Mouse (Mus musculus) ES-E14 (cell line): ENCODE data around the gene Ppp2ca. TPM values are rescaled to one million over a fixed set of nuclear protein-coding genes. Genes with fewer than 3 reads are reported as not detected.

Experiments
- DNase-seq: peaks from one replicate; pipeline ENCODE4 v3.0.0-alpha.2; 2013; ENCODE audit warnings: low read depth, low spot score
- H3K27ac ChIP-seq: 2 replicates; pipeline ENCODE4 v1.5.1; 2012; ENCODE audit warnings: low read depth, mild to moderate bottlenecking, low read length, moderate library complexity, mixed read lengths; ENCODE audit not compliant: poor library complexity, insufficient read depth, severe bottlenecking
- H3K36me3 ChIP-seq: 2 replicates; pipeline ENCODE4 v1.6.1; 2012; ENCODE audit warnings: mild to moderate bottlenecking, low read length, moderate library complexity, mixed read lengths; ENCODE audit not compliant: control insufficient read depth, poor library complexity, insufficient read depth, severe bottlenecking
- H3K4me1 ChIP-seq, 2 experiments: fragments of 150-350 bp in 1 of 2; sonication (generic) in 1 of 2; 2 replicates each; pipeline ENCODE4 v1.6.1; 2012; ENCODE audit warnings: low read length in 2 of 2, mild to moderate bottlenecking in 1 of 2, mixed read lengths in 1 of 2; ENCODE audit not compliant: control insufficient read depth in 2 of 2, insufficient read depth in 2 of 2, poor library complexity in 1 of 2
- H3K4me3 ChIP-seq, 2 experiments: fragments of 150-350 bp in 1 of 2; sonication (generic) in 1 of 2; 2 replicates each; pipeline ENCODE4 v1.5.1; 2012; ENCODE audit warnings: low read length in 2 of 2, low read depth in 1 of 2, mild to moderate bottlenecking in 1 of 2, mixed read lengths in 1 of 2; ENCODE audit not compliant: insufficient read depth in 1 of 2, poor library complexity in 1 of 2, severe bottlenecking in 1 of 2
- H3K9ac ChIP-seq: 2 replicates; pipeline ENCODE4 v1.6.1; 2012; ENCODE audit warnings: low read depth, mild to moderate bottlenecking, low read length, mixed read lengths; ENCODE audit not compliant: poor library complexity, insufficient read depth, severe bottlenecking
- H3K9me3 ChIP-seq: fragments of 150-350 bp; sonication (generic); 2 replicates; pipeline ENCODE4 v1.6.1; 2012; ENCODE audit warnings: low read depth, mild to moderate bottlenecking, low read length; ENCODE audit not compliant: control insufficient read depth, insufficient read depth
- CHD2 ChIP-seq: IDR thresholded peaks from 2 replicates; pipeline ENCODE4 v1.6.1; 2014; ENCODE audit warnings: mild to moderate bottlenecking, low read depth, low read length, inconsistent platforms
- HCFC1 ChIP-seq: IDR thresholded peaks from 2 replicates; pipeline ENCODE4 v1.6.1; 2012; ENCODE audit warnings: low read length, inconsistent platforms, borderline replicate concordance; ENCODE audit not compliant: insufficient read depth
- MAFK ChIP-seq: IDR thresholded peaks from 2 replicates; pipeline ENCODE4 v1.6.1; 2014; ENCODE audit warnings: mild to moderate bottlenecking, low read depth, low read length, inconsistent platforms; ENCODE audit not compliant: insufficient read depth
- ZC3H11A ChIP-seq: IDR thresholded peaks from 2 replicates; pipeline ENCODE4 v1.6.1; 2012; ENCODE audit warnings: low read depth, mild to moderate bottlenecking, inconsistent platforms, low read length, borderline replicate concordance
- ZNF384 ChIP-seq: IDR thresholded peaks from 2 replicates; pipeline ENCODE4 v1.6.1; 2012; ENCODE audit warnings: low read depth, low read length, inconsistent platforms
- in situ Hi-C, 2 experiments: fragments of 600-800 bp; cut with MboI; formaldehyde crosslinking; loops; one replicate each; pipeline ENCODE4 v1.15.1; 2025; ENCODE audit warnings: low sequenced_read_pairs in 2 of 2, inconsistent platforms in 1 of 2; ENCODE audit not compliant: unreplicated experiment in 2 of 2
- total RNA-seq: library from RNA; depleted of rRNA; stranded (reverse); fragments of 300-350 nt; gene quantifications from 2 replicates; pipeline ENCODE4 v1.2.3, GENCODE M21; 2012; rRNA removed

The Ppp2ca gene
- 51.1 and 70.4 TPM in 2 replicates for total RNA-seq

DNA sequence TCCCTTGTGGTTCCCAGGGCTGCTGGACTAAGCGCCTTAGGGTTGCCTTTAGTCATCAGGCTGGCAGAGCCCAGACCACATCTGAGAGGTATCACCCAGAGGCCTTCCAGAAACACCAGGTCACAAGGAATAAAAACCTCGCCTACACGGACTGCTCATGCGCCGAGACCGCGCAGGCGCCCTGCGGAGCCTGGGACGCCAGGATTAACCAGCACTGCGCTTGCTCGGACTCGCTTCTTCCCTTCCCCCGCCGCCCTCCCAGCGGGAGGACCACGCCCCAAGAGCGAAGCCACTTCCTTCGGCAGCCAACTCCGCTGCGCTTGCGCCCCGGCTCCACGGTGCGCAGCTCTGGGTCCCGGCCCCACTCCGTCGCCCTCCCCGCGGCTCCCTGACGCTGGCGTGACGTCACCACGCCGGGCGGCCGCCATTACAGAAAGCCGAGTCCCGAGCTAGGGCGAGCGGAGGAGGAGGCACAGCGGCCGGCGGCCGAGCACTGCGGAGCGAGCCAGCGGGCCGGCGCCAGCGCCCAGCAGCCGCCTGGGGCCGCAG, at the start of gene Ppp2ca:
Gene Ppp2ca, plus strand, starts transcription at position 284 of the 549 bp plus-strand sequence.
- no peaks in the 10 kb centered on the region for H3K9me3 ChIP-seq
- in situ Hi-C loops, result no loop called here
- H3K4me3 ChIP-seq, result peak within 1 kb of the TSS; percentile 80 to 91
- H3K36me3 ChIP-seq, result 0 out of 2 replicates have a peak, but pooled peaks cover 2% of the 10 kb centered on the region
- peak within 1 kb of the TSS; percentile 93 for H3K27ac ChIP-seq
- DNase-seq, result peak; percentile 96
- TF ChIP-seq ZC3H11A (no peak), HCFC1 (no peak)
- peaks cover 5 to 15% of the 10 kb centered on the region in 2 experiments for H3K4me1 ChIP-seq
- peak within 1 kb of the TSS; percentile 98 for H3K9ac ChIP-seq

DNA sequence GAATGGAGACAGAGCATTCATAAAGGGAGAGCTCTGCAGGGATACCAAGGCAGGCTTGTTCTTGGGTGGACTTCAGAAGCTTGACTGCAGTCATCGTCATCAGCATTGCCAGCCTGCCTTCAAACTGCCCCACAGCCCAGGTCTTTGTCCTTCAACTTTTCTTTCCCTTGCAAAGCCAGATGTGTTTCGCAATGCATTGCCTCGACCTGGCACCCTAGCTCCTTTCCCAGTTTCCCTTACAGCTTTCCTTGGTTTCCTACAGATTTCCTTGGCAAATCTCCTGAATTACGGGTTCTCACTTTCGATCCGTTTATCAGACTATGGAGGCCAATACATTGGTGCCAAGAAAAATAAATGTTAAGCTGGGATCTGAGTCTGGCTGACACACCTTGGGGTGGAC, 45.1 kb upstream of the Ppp2ca start:
- H3K4me1 ChIP-seq, result no peaks in the 10 kb centered on the region
- TF ChIP-seq MAFK, result no peak
- no peak for TF ChIP-seq ZC3H11A
- no peak for TF ChIP-seq ZNF384
- TF ChIP-seq CHD2, result no peak
- TF ChIP-seq HCFC1, result no peak
- H3K9me3 ChIP-seq, result no peaks in the 10 kb centered on the region
- in situ Hi-C loops, result no loop called here
- H3K27ac ChIP-seq, result no peak overlapping the region
- H3K36me3 ChIP-seq, result no peaks in the 10 kb centered on the region
- no peak for DNase-seq
- H3K9ac ChIP-seq, result no peak overlapping the region
- no peak overlapping the region for H3K4me3 ChIP-seq

DNA sequence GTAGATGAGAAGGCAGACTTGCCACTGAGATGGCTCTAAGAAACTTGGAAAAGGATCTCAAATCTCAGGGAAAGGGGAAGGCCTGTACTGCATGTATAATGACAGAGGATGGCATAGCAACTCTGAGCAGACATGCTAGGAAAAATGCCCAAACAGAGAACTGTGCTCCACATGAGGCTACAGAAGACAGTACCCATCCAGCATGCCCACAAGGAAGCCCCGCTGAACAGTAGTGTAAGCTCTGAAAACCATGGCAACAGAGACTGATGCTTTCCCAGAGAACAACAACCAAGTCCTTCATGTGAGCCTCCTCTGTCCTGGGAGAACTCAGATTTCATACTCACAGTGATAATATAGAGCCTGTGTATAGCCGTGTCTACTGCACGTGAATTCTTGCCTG, 43.8 kb upstream of the Ppp2ca start:
- no peak overlapping the region for H3K4me3 ChIP-seq
- TF ChIP-seq HCFC1 (no peak), MAFK (no peak), ZNF384 (no peak), ZC3H11A (no peak), CHD2 (no peak)
- H3K9ac ChIP-seq, result no peak overlapping the region
- in situ Hi-C loops, result no loop called here
- H3K36me3 ChIP-seq, result no peaks in the 10 kb centered on the region
- no peaks in the 10 kb centered on the region for H3K9me3 ChIP-seq
- no peak for DNase-seq
- no peak overlapping the region for H3K27ac ChIP-seq
- H3K4me1 ChIP-seq, result no peaks in the 10 kb centered on the region

DNA sequence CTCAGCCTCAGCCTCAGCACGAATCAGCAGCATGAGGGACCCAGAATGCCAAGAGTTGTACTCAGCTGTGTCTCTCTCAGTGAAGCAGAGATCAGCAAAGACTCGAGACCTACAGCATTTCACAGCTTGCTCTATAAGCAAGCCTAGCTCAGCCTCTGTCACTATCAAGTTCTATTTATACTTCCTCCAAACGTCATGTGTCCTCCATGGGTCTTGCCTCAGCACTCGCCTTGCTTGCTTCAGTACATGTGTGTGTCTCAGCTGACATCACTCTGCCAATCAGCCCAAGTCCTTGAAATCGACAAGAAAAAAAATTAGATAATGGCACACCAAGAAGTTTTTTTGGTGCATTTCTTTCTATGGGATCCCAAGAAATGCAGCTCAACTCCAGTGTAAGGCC, 42.3 kb upstream of the Ppp2ca start:
- TF ChIP-seq CHD2, result no peak
- no peak for TF ChIP-seq ZC3H11A
- TF ChIP-seq HCFC1, result no peak
- TF ChIP-seq ZNF384, result no peak
- no peak for TF ChIP-seq MAFK
- DNase-seq, result no peak
- in situ Hi-C loops, result no loop called here
- Histone ChIP-seq H3K9me3 (no peaks in the 10 kb centered on the region), H3K4me1 (no peaks in the 10 kb centered on the region), H3K9ac (no peak overlapping the region), H3K27ac (no peak overlapping the region), H3K4me3 (no peak overlapping the region), H3K36me3 (no peaks in the 10 kb centered on the region)

DNA sequence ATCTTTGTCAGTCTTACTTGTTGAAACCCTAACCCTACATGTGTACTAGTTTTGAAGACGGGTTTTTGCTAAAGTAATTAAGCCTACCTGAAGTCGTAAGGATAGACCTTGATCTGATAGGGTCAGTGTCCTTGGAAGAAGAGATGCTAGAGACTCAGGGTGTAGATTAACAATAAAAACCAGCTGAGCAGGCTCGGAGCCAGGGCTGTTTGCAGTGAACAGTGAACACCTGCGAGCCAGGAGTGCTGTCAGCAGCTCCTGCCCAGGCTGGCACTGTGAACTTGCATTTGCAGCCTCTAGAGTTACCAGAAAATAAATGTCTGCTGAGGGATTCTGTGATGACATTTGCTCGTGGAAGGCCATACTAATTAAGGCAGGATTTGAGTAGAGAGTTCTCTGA, 39.5 kb upstream of the Ppp2ca start:
- H3K4me3 ChIP-seq, result no peak overlapping the region
- H3K36me3 ChIP-seq, result no peaks in the 10 kb centered on the region
- H3K27ac ChIP-seq, result no peak overlapping the region
- no peaks in the 10 kb centered on the region for H3K9me3 ChIP-seq
- TF ChIP-seq HCFC1 (no peak), CHD2 (no peak), ZC3H11A (no peak), MAFK (no peak), ZNF384 (no peak)
- no peak overlapping the region for H3K9ac ChIP-seq
- DNase-seq, result no peak
- in situ Hi-C loops, result no loop called here
- no peaks in the 10 kb centered on the region for H3K4me1 ChIP-seq
